Mouse (Mus musculus): ENCODE results near the gene Uri1. TPM values are rescaled to one million over a fixed set of nuclear protein-coding genes. Genes with fewer than 3 reads are reported as not detected.

The Uri1 gene
- total RNA-seq, 2 experiments from 2014 or later = 15.4 to 17.4 TPM

DNA sequence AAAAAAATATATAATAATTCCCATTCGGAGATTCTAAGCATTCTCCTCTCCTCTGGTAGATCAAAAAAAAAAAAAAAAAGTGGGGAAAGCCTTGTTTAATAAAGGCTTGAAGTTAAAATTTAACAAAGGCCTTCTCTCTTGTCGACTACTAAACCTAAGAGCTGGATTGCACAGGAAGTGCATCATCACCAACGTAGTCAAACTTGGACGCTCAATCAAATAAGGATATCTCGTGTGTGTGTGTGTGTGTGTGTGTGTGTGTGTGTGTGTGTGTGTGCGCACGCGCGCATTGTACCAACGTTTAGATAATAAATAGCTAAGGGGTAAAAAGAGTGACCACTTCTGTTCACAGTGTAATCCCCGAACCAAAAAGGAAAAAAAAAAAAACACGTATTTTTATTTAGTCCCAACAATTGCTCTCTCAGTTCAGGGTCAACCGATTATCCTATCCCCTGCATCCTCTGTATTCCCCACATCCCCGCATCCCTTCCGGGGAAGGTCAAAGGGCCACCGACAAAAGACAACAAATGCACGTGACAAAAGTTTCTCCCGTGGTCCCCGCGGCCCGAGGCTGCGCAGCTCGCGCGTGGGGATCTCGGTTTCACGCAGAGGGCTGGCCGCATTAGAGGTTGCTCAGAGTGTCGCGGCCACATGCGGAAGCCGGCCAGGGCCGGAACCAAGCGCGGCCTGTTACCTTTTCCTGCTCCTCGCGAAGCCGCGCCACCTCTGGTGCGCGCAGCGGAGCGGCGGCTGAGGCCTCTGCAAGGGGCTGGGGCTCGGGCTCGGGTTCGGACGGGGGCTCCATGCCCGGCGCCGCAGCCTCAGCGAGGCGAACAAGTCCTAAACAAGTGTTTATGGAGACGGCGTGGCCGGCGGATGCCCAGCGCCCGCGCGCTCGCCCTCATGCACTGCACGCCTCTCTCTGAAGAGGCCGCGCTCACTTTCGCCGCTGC lies 4.7 kb downstream of the Uri1 start:
- intact Hi-C loops (cut with DNase I) = no loop called here

DNA sequence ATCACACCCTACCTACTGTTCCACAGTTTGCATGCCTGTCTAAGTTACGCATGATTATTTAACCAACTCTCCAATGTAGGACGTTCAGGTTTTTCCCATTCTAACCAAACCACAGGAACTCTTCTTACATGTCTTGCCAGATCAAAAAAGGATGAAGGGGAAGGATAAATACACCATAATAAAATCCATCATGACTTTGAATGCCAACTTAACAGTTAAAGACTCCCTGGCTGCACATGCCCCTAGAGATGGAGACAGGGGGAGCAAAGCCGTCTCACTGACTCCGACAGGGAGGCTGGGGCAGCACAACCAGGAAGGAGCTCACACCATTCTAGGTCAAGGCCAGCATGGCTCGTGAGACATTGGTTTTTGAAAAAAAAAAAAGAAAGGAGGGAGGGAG lies 8.0 kb downstream of the Uri1 start:
- intact Hi-C loops (cut with DNase I) = no loop called here
- DNase-seq (ENCODE audit: low spot score) = no peak

More for the DNA sequence above, 4.7 kb downstream of the Uri1 start:
- peak; percentile 49 for DNase-seq (ENCODE audit: low spot score)

DNA sequence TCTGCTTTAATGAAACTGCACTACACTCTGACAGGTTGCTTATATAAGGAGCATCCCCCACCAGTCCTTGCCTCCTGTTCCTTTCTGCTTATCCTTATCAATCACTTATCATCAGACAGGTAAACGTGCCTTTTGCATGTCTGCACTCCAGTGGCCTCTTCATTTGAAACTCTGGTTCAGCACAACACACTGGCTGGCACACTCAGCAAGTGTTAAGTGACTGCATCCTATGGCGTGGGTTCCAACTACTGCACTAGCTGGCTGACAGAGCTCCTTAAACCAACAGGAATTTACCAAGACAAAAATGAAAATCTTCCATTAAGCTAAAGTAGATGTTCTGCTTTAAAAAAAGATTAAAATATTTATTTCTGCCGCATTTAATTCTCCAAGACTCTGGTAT lies 9.4 kb downstream of the Uri1 start:
- DNase-seq (ENCODE audit: low spot score) = no peak
- intact Hi-C loops (cut with DNase I) = no loop called here

DNA sequence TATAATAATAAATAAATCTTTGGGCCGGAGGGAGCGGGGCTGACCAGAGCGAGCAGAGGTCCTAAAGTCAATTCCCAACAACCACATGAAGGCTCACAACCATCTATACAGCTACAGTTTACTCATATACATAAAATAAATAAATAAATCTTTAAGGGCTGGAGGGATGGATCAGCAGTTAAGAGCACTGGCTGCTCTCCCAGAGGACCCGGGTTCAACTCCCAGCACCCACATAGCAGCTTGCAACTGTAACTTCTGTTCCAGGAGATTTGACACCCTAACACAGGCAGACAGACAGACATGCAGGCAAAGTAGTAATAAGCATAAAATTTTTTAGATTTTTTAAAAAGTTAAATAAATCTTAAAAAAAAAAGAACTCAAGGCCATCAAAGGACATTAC lies 10.5 kb downstream of the Uri1 start:
- intact Hi-C loops (cut with DNase I) = no loop called here
- DNase-seq (ENCODE audit: low spot score) = no peak

DNA sequence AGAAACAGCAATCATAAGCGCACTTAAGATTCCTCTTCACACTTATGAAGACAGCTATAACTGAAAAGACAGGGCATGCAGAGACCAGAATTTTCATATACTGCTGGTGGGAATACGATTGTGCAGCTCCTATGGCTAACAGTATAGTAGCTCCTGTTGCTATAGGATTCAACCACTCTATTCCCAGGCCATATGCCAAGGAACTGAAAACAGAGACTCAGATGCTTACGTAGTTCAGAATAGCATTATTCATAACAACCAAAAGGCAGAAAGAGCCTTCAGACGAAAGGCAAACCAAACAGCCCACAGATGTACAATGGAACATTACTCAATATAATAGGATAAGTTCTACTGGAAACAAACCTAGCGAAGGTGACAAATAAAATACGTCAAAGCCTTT lies 15.0 kb downstream of the Uri1 start:
- intact Hi-C loops (cut with DNase I) = no loop called here

DNA sequence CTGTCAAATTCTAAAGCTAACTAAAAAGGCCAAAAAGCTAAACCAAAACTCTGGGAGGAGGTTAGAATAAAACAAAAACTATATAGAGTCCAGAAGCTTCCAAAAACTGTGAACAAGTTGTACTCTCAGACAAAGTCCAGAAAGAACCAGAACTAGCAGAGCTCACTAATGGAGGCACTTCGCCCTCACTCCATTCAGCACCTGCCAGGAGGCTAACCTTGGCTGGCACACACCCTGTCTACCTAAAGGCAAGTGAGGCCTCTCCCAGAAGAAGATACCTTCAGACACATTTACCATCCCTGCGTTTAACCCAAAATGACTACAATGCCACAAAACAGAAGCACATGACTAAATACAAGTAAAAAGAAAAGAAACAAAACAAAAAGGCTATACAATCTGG lies 20.9 kb downstream of the Uri1 start:
- intact Hi-C loops (cut with DNase I) = no loop called here
- DNase-seq (ENCODE audit: low spot score) = no peak

More for the DNA sequence above, 15.0 kb downstream of the Uri1 start:
- no peak for DNase-seq (ENCODE audit: low spot score)

DNA sequence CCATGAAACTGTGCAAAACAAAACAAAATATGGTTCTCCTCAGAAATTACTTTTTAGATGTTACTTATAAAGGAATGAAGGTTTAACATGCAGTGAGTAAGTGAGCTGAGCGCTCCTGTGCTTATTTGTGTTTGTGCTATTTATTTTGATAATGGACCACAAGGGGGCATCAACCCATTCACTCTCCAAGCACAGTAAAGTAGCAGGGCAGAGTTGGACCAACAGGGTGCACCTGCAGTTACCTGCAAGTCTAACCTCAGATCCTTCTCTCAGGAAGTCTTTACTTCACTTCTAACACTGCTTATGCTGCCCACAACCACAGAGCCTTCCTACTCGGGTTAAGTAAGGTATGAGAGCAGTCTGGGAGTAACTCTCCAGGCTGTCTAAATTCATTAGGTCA lies 23.7 kb downstream of the Uri1 start:
- intact Hi-C loops (cut with DNase I) = no loop called here
- DNase-seq (ENCODE audit: low spot score) = no peak

DNA sequence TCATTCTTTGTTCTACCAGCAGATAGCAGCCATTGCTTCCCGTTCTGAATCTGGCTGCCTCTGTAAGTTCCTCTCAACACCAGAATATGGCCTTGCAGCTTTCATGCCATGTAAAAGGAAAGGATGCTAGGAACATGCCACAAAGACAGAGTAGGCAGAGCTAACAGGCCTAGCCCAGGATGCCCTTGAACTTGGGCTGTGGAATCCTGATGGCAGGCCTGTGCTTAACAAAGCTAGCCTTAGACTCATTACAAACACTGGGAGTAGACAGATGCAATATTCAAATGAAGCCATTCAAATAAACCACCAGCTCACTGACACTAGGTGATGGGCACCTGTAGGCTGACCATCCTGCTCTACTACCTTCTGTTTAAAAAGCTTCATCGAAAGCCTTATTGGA lies 30.5 kb downstream of the Uri1 start:
- no peak for DNase-seq (ENCODE audit: low spot score)
- intact Hi-C loops (cut with DNase I) = no loop called here

DNA sequence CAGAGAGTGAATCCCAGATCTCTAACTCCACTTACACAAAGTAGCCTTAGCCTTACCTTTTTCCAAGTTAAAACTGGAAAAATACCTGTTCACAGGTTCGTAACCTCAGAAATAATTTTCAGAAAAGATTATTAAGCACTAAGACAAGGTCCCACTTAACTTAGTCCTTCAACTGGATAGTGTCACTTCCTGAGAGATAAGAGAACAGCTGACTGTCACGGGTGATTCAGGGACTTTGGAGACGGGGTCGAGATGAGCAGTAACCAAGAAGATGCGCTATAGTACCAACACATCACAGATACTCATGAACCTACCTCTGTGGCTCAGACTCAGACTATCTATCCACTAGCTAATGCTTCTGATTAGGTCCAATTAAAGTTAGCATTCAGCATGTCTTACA lies 38.5 kb downstream of the Uri1 start:
- intact Hi-C loops (cut with DNase I) = no loop called here
- no peak for DNase-seq (ENCODE audit: low spot score)

DNA sequence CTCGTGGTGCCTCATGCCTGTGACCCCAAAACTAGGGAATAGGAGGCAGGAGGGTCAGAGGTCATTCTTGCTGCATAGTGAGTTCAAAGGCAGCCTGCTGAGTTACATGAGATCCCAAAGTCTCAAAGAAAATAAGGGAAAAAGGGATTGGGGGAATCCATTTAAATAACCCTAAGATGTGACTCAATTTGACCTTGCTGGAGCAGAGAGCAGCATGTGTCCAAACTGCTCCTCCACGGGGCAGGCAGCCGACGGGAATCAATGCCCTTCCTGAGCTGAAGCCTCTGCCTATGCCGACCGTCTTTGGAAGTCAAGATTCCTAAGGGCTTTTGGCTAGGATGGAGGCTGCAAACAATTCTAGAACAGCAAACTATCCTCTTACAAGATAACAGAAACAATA lies 39.9 kb downstream of the Uri1 start:
- intact Hi-C loops (cut with DNase I) = no loop called here
- DNase-seq (ENCODE audit: low spot score) = no peak

DNA sequence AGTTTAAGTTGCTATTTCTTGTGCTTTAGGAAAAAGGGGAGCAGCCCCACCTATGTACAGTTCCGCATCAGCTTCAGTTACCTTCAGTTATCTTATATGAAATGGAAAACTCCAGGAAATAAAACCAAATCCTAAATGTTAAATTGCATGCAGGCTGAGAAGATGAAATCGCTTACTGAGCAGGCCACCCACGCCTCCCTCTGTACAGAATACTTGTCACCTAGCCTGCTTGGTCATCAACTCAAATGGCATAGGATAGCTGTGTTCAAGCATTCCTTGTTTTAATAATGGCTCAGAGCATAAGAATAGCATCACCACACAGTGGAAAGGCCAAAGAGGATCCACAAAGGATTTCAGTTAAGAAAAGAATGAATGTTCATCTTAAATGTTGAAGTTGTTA lies 43.6 kb downstream of the Uri1 start:
- DNase-seq (ENCODE audit: low spot score) = no peak
- intact Hi-C loops (cut with DNase I) = no loop called here

DNA sequence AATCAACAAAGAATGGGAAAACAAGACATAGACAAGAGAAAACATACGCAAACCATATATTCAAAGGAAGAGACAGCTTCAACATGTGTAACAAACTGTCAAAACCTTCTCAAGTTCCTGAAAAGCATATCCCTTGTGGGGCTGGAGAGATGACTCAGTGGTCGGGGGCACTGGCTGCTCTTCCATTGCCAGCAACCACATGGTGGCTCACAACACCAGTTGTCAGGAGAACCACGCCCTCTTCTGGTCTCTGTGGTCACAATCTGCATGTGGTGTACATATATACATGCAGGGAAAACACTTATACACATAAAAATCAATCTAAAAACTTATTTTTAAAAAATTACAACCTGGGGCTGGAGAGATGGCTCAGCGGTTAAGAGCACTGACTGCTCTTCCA lies 44.9 kb downstream of the Uri1 start:
- intact Hi-C loops (cut with DNase I) = no loop called here
- DNase-seq (ENCODE audit: low spot score) = no peak

DNA sequence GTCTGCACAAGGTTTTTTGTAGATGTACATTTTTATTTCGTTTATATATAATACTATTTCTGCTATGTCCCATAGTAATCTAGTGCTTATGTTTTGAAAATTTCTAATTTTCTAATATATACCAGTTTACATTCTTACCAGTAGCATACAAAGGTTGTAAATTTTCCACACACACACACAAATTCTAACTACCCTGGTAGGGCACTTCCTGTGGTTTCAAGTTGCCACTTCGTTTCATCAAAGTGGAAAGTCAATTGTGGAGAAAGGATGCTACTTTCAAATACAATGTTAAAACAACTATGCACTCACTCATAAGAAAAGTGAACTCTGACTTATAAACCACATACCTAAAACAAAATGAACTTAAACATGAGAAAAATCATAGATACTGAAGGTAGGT lies 45.7 kb downstream of the Uri1 start:
- intact Hi-C loops (cut with DNase I) = no loop called here
- no peak for DNase-seq (ENCODE audit: low spot score)

DNA sequence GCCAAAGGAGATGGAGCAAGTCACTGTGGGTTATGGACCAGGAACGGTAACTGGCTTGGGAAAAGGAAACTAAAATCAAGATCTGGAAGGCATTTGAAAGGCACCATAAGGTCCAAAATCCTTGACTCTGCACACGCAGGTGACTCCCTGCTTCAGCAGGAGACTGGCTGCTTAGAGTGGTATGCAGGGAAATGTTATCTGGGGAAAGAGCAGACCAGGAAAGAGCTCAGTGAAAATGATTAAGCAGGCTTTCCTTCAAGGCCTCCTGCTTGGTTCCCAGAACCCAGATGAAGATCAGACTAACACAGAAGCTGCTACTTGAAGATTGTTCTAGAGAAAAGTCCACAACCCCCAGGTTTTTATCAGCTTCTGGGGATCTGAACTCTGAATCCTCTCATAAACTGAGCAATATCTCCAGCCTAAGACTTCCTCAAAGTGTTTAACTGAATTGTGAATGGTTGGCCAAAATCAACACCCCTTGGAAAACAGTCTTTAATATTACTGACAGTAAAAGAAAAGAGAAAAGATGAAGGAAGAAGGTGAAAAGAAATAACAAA lies 50.3 kb downstream of the Uri1 start:
- intact Hi-C loops (cut with DNase I) = no loop called here
- no peak for DNase-seq (ENCODE audit: low spot score)

DNA sequence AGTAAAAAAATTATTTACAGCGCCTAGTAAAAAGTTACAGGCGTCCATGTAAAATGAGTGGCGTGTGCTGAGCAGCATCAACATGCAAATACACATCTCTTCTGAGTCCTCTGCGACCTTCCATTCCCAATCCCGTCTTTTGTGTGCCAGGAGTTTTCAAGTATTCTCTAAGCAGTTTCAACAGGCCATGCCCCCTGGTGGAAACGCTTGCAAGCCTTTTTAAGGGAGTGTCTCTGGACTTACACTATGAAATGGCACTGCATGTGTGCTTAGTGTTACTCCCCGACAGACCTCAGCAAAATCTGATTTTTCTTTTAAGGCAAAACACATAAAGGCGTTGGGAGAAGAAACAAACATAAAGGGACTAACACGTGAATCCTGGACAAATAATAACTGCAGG lies 50.8 kb downstream of the Uri1 start:
- intact Hi-C loops (cut with DNase I) = no loop called here

DNA sequence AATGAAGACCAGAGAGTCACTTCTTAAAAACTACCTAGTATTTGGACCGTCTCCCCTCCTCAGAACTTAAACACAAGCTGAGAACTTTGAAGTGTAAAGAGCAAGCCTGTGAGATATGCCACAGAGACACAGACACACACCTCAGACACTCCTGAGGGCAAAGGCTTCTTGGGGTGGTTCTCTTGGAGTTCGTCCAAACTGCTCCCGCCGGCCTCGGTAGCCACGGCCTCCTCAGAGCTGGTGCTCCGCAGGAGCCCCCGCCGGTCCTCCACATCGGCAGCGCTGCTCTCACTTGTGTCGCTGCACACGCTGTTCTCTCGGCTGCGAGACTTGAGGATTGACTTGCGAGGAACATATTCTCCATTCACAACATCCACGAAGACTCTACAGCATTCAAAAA lies 61.0 kb downstream of the Uri1 start:
- DNase-seq (ENCODE audit: low spot score) = no peak
- intact Hi-C loops (cut with DNase I) = no loop called here

More for the DNA sequence above, 50.8 kb downstream of the Uri1 start:
- DNase-seq (ENCODE audit: low spot score) = no peak

DNA sequence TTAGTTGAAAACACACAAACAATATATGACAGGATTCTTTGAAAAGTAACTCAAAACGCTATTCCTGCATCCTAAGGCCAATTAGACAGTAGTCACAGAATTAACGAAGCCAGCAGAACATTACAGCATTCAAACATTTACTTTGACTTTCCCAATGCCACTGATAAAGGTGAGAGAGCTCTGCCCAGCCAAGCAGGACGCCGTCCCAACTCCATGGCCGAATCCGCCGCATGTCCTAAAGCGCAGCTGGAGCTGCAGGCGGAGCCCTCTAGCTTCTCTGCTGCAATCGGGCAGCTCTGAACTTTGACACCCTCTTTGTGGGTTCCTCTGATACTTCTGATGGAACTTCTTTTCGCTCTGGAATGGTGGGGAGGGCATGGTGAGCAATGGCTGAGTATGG lies 62.1 kb downstream of the Uri1 start:
- intact Hi-C loops (cut with DNase I) = no loop called here
- DNase-seq (ENCODE audit: low spot score) = no peak

DNA sequence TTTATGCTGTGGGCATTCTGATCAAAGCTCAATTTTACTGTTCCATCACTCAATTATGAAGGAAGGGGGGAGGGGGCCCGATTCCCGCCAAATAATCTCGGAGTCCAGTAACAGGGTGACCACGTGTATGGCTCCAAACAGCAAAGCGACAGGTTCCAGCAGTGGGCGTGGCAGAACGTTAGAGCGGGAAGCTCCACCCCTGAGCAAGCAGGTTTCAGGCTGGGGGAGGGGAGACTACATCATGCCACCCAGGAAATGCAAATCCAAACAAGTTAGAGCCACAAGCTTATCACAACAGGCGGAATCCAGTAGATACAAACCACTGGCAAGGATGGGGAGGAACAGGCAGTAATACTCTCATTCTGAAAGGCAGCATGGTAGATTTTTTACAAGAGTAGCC lies 71.5 kb downstream of the Uri1 start:
- DNase-seq (ENCODE audit: low spot score) = no peak
- intact Hi-C loops (cut with DNase I) = no loop called here

DNA sequence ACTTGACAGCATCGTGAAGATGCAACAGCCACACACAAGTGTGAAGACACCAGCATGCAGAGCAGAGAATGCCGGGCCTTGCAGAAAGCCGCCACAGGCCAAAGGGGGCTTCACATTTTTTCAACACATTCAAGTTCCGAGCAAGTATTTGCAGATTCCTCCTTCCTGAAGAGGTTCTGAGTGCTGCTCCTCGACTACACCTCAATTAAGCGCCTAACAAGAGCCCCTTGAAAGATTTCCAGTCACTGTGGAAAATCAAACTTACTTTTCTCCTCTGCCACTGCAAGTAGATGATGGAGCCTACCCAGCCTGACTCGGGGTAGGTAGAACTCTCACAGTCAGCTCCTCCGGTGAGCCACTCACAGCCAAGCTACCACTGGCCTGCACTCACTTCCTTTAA lies 86.9 kb downstream of the Uri1 start:
- intact Hi-C loops (cut with DNase I) = loop anchor here (10.0 kb wide), 1 partner anchor 162 kb away; the partner anchor contains the start of gene Zfp536
- no peak for DNase-seq (ENCODE audit: low spot score)

DNA sequence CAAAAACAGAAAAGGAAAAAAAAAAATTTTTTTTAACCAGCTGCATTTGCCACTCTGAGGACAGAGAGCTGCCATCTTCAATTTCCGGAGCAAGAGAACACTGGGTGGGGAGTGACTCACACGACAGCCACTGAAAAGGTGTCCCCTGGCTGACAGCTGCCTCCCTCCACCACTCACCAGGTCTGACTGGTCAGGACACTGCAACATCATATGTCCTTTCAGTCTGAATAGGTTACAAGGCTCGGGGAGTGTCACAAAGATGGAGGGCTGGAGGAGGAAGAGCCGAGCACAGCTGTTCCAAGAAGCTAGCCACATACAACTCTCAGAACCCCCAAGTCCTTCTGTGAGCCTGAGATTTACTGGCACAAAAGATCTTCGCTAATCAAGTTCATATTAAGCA lies 87.6 kb downstream of the Uri1 start:
- no peak for DNase-seq (ENCODE audit: low spot score)
- intact Hi-C loops (cut with DNase I) = loop anchor here (2.0 to 10.0 kb wide), 2 partner anchors 161 to 561 kb away; partner anchors contain the start of gene Zfp536

DNA sequence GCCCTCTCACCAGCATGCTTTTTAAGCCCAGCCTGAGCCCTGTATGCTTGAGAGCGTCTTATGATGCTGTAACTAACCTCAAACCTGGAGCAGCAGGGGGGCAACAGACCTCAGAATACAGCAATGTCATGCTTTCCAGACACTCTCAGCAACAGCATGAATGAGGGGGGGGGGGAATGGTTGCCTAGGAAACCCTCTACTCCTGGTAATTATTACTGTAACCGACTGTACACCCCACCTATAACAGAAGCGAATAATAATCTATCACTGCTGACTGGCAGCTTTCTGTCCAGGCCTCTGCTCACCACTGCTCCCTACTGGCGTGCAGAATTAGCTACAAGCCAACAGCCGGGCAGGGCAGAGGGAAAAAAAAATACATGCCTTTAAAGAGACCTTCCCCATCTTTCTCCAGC lies 88.6 kb downstream of the Uri1 start:
- intact Hi-C loops (cut with DNase I) = loop anchor here (2.0 to 10.0 kb wide), 2 partner anchors 160 to 560 kb away; partner anchors contain the start of gene Zfp536
- no peak for DNase-seq (ENCODE audit: low spot score)

Data from heart, postnatal 25 days (tissue).